18 mouse cellular contexts compared by ENCODE assay signal in genomic region chr5:139115507-139115906, GRCm38 (mm10). TPM values are rescaled to one million over a fixed set of nuclear protein-coding genes. Genes with fewer than 3 reads are reported as not detected.
"Had no signal": no experiment of that assay in that cellular context is flagged by ENCODE, and none has a peak within 500 bp of the region (broad histone marks: within the 10 kb centered on the region; RNA-seq: fewer than 3 reads in every experiment).

No protein-coding gene starts in this region.

- H3K4me3 ChIP-seq: lung, embryonic 15.5 days; megakaryocyte, embryonic 14.5 days; midbrain, embryonic 12.5 days; midbrain, embryonic 15.5 days; neural tube, embryonic 12.5 days; stomach, embryonic 15.5 days had no signal

- H3K4me1 ChIP-seq: lung, embryonic 15.5 days; neural tube, embryonic 12.5 days had no signal

- H3K4me2 ChIP-seq: lung, embryonic 15.5 days; midbrain, embryonic 12.5 days; midbrain, embryonic 15.5 days; neural tube, embryonic 12.5 days; stomach, embryonic 15.5 days had no signal

- ATAC-seq: liver, postnatal 0 days; lung, postnatal 0 days; midbrain, embryonic 15.5 days had no signal

- H3K27me3 ChIP-seq: lung, embryonic 15.5 days; midbrain, embryonic 12.5 days; midbrain, embryonic 15.5 days; neural tube, embryonic 12.5 days; stomach, embryonic 15.5 days had no signal

- H3K27ac ChIP-seq: lung, embryonic 15.5 days; macrophage; midbrain, embryonic 12.5 days; midbrain, embryonic 15.5 days; neural tube, embryonic 12.5 days; stomach, embryonic 15.5 days; stomach, postnatal 0 days had no signal

- H3K36me3 ChIP-seq: lung, embryonic 15.5 days; midbrain, embryonic 12.5 days; neural tube, embryonic 12.5 days; stomach, embryonic 15.5 days had no signal

- DNase-seq: liver, postnatal 0 days; lung, adult 2 months; lung, postnatal 14 days; lung, postnatal 36 days; right cerebral cortex, postnatal 14 days; thymus, adult 2 months; thymus, postnatal 25 days; thymus, postnatal 4 days had no signal

- H3K9me3 ChIP-seq: lung, embryonic 15.5 days; megakaryocyte, embryonic 14.5 days; midbrain, embryonic 12.5 days; midbrain, embryonic 15.5 days; neural tube, embryonic 12.5 days; stomach, embryonic 15.5 days had no signal

- H3K9ac ChIP-seq: liver, postnatal 0 days; lung, embryonic 15.5 days; midbrain, embryonic 12.5 days; midbrain, embryonic 15.5 days; neural tube, embryonic 12.5 days; stomach, embryonic 15.5 days had no signal

RNA-seq across cellular contexts. Expression of gene Prkar1b, which starts 34.3 kb away (rescaled TPM):
- total RNA-seq: neutrophil, adult 5-6 weeks had no signal
